Mouse (Mus musculus) CH12.LX (cell line): ENCODE measurements around the gene Alg12. TPM values are rescaled to one million over a fixed set of nuclear protein-coding genes. Genes with fewer than 3 reads are reported as not detected.

Experiments
- DNase-seq: peaks from one replicate; pipeline ENCODE4 v3.0.0-alpha.2; 2013; ENCODE audit errors: extremely low read depth
- H3K27ac ChIP-seq: 2 replicates; pipeline ENCODE4 v1.5.1; 2012; ENCODE audit warnings: low read depth, mild to moderate bottlenecking, control low read depth, moderate library complexity; ENCODE audit not compliant: insufficient read depth
- H3K27me3 ChIP-seq: replicated peaks from 2 replicates; pipeline ENCODE3; 2012; ENCODE audit warnings: inconsistent platforms
- H3K36me3 ChIP-seq, 2 experiments: replicated peaks in 1 of 2; 2 replicates each; pipeline versions ENCODE3 to v1.6.1; 2012; ENCODE audit warnings: inconsistent platforms in 1 of 2, low read length in 1 of 2, mild to moderate bottlenecking in 1 of 2, mixed read lengths in 1 of 2, moderate library complexity in 1 of 2; ENCODE audit not compliant: control insufficient read depth in 1 of 2, insufficient read depth in 1 of 2
- H3K4me1 ChIP-seq, 2 experiments: 2 replicates each; pipeline ENCODE4 v1.6.1; 2012; ENCODE audit warnings: inconsistent platforms in 1 of 2, moderate library complexity in 1 of 2; ENCODE audit not compliant: insufficient read depth in 2 of 2, control insufficient read depth in 1 of 2
- H3K4me2 ChIP-seq: 2 replicates; pipeline ENCODE4 v1.6.1; 2012; ENCODE audit warnings: low read depth, mild to moderate bottlenecking, control low read depth; ENCODE audit not compliant: poor library complexity, insufficient read depth, severe bottlenecking
- H3K4me3 ChIP-seq, 3 experiments: fragments of 150-350 bp in 1 of 3; sonication (generic) in 1 of 3; replicated peaks in 1 of 3; 2 replicates each; pipeline versions ENCODE3 to v1.5.1; 2011 to 2012; ENCODE audit warnings: low read depth in 2 of 3, low read length in 2 of 3, mild to moderate bottlenecking in 2 of 3, moderate library complexity in 2 of 3, control low read depth in 1 of 3, improper control_type of control experiment in 1 of 3, inconsistent platforms in 1 of 3, mixed read lengths in 1 of 3; ENCODE audit not compliant: poor library complexity in 1 of 3
- H3K79me2 ChIP-seq: replicated peaks from 2 replicates; pipeline ENCODE4 v1.6.1; 2012; ENCODE audit warnings: mild to moderate bottlenecking, moderate library complexity; ENCODE audit not compliant: control insufficient read depth, poor library complexity, insufficient read depth, severe bottlenecking; ENCODE audit errors: extremely low read depth
- H3K9ac ChIP-seq: 2 replicates; pipeline ENCODE4 v1.6.1; 2012; ENCODE audit warnings: low read depth, mild to moderate bottlenecking, control low read depth, moderate library complexity; ENCODE audit not compliant: insufficient read depth
- H3K9me3 ChIP-seq: replicated peaks from 2 replicates; pipeline ENCODE3; 2012; ENCODE audit warnings: low read length, inconsistent platforms, mixed read lengths
- E2F4 ChIP-seq: IDR thresholded peaks from 2 replicates; pipeline ENCODE4 v1.6.1; 2011; ENCODE audit warnings: low read depth, low read length, improper control_type of control experiment; ENCODE audit not compliant: insufficient replicate concordance
- ELF1 ChIP-seq: IDR thresholded peaks from 2 replicates; pipeline ENCODE4 v1.6.1; 2014; ENCODE audit warnings: low read depth, mild to moderate bottlenecking, inconsistent platforms, low read length, improper control_type of control experiment
- IRF4 ChIP-seq: IDR thresholded peaks from 2 replicates; pipeline ENCODE4 v1.6.1; 2014; ENCODE audit warnings: low read depth, mild to moderate bottlenecking, inconsistent platforms, low read length, improper control_type of control experiment
- KAT2A ChIP-seq: IDR thresholded peaks from 2 replicates; pipeline ENCODE4 v1.6.1; 2012; ENCODE audit warnings: low read length, improper control_type of control experiment, inconsistent platforms; ENCODE audit not compliant: insufficient replicate concordance
- MAFK ChIP-seq: IDR thresholded peaks from 2 replicates; pipeline ENCODE4 v1.6.1; 2011; ENCODE audit warnings: low read length, improper control_type of control experiment; ENCODE audit not compliant: insufficient replicate concordance
- MAX ChIP-seq: IDR thresholded peaks from 2 replicates; pipeline ENCODE4 v1.6.1; 2011; ENCODE audit warnings: low read length, improper control_type of control experiment
- MAZ ChIP-seq: IDR thresholded peaks from 2 replicates; pipeline ENCODE4 v1.6.1; 2012; ENCODE audit warnings: low read depth, mild to moderate bottlenecking, inconsistent platforms, low read length, improper control_type of control experiment, moderate library complexity
- MXI1 ChIP-seq: IDR thresholded peaks from 2 replicates; pipeline ENCODE4 v1.6.1; 2011; ENCODE audit warnings: mild to moderate bottlenecking, low read depth, low read length, improper control_type of control experiment
- POLR2AphosphoS2 ChIP-seq: IDR thresholded peaks from 2 replicates; pipeline ENCODE4 v1.6.1; 2011; ENCODE audit warnings: low read depth, low read length, improper control_type of control experiment
- RCOR1 ChIP-seq: conservative IDR thresholded peaks from 2 replicates; pipeline ENCODE4 v1.6.1; 2012; ENCODE audit warnings: low read depth, mild to moderate bottlenecking, inconsistent platforms, low read length, improper control_type of control experiment
- UBTF ChIP-seq: IDR thresholded peaks from 2 replicates; pipeline ENCODE4 v1.6.1; 2012; ENCODE audit warnings: low read depth, mild to moderate bottlenecking, inconsistent platforms, low read length, improper control_type of control experiment, moderate library complexity
- ZNF384 ChIP-seq: IDR thresholded peaks from 2 replicates; pipeline ENCODE4 v1.6.1; 2012; ENCODE audit warnings: low read depth, low read length, improper control_type of control experiment, inconsistent platforms
- dilution Hi-C: fragments of 300-500 bp; cut with MboI; formaldehyde crosslinking; loops from 2 replicates; pipeline ENCODE4 v1.14.3; 2020; ENCODE audit warnings: low sequenced_read_pairs; ENCODE audit not compliant: extremely low pct_unique_long_range_greater_than_20kb, extremely low pct_ligation_motif_present
- in situ Hi-C: fragments of 300-500 bp; cut with MboI; formaldehyde crosslinking; loops from 3 replicates; pipeline ENCODE4 v1.14.3; 2019; ENCODE audit warnings: low sequenced_read_pairs, low pct_ligation_motif_present, low pct_unique_long_range_greater_than_20kb, mixed read lengths
- polyA plus RNA-seq: library from polyadenylated mRNA; unstranded; fragments of >175 nt; gene quantifications from 2 replicates; pipeline ENCODE4 v1.2.1, GENCODE M21; 2012; ENCODE audit warnings: low read depth; ENCODE audit not compliant: insufficient read length
- total RNA-seq, 2 experiments: library from RNA; depleted of rRNA; stranded (reverse); fragments of 300-350 nt in 1 of 2; fragments of >200 nt in 1 of 2; gene quantifications; 2 replicates each; pipeline ENCODE4 v1.2.3; 2012 to 2014

Alg12 gene
- total and polyA plus RNA-seq, 3 experiments: 8.1 to 10.3 (median 8.5) TPM

GRCm38 (mm10) chr15:88854119-88854968 lies 35.2 kb upstream of the Alg12 start:
- peaks cover 2 to 3% of the 10 kb centered on the region in 2 experiments; a peak in 1 of 4 replicates for H3K4me1 ChIP-seq
- no peak overlapping the region for H3K4me2 ChIP-seq
- TF ChIP-seq E2F4 (no peak), MXI1 (no peak), MAX (no peak), MAZ (no peak), MAFK (no peak), KAT2A (no peak), ZNF384 (no peak)
- H3K36me3 ChIP-seq: no peaks in the 10 kb centered on the region
- dilution Hi-C loops: no loop called here
- no peak overlapping the region for H3K4me3 ChIP-seq
- peaks cover 79% of the 10 kb centered on the region for H3K27me3 ChIP-seq
- no peak overlapping the region for H3K9ac ChIP-seq
- no peak overlapping the region for H3K27ac ChIP-seq
- no peaks in the 10 kb centered on the region for H3K9me3 ChIP-seq
- in situ Hi-C loops: no loop called here
- H3K79me2 ChIP-seq: no peaks in the 10 kb centered on the region
- DNase-seq: no peak

GRCm38 (mm10) chr15:88853106-88853505 lies 34.0 kb upstream of the Alg12 start:
- in situ Hi-C loops: no loop called here
- no peak overlapping the region for H3K4me2 ChIP-seq
- dilution Hi-C loops: no loop called here
- H3K4me1 ChIP-seq: peaks cover 2 to 3% of the 10 kb centered on the region in 2 experiments; a peak in 1 of 4 replicates
- H3K36me3 ChIP-seq: no peaks in the 10 kb centered on the region
- DNase-seq: no peak
- peaks cover 77% of the 10 kb centered on the region for H3K27me3 ChIP-seq
- no peak overlapping the region for H3K27ac ChIP-seq
- H3K79me2 ChIP-seq: no peaks in the 10 kb centered on the region
- no peak for TF ChIP-seq POLR2AphosphoS2
- no peak for TF ChIP-seq UBTF
- TF ChIP-seq ELF1: no peak
- no peak for TF ChIP-seq MAFK
- no peak for TF ChIP-seq RCOR1
- TF ChIP-seq IRF4: no peak
- H3K9ac ChIP-seq: no peak overlapping the region
- no peaks in the 10 kb centered on the region for H3K9me3 ChIP-seq
- no peak overlapping the region for H3K4me3 ChIP-seq
